Mouse (Mus musculus): ENCODE results near the gene Ctdspl2.

DNA sequence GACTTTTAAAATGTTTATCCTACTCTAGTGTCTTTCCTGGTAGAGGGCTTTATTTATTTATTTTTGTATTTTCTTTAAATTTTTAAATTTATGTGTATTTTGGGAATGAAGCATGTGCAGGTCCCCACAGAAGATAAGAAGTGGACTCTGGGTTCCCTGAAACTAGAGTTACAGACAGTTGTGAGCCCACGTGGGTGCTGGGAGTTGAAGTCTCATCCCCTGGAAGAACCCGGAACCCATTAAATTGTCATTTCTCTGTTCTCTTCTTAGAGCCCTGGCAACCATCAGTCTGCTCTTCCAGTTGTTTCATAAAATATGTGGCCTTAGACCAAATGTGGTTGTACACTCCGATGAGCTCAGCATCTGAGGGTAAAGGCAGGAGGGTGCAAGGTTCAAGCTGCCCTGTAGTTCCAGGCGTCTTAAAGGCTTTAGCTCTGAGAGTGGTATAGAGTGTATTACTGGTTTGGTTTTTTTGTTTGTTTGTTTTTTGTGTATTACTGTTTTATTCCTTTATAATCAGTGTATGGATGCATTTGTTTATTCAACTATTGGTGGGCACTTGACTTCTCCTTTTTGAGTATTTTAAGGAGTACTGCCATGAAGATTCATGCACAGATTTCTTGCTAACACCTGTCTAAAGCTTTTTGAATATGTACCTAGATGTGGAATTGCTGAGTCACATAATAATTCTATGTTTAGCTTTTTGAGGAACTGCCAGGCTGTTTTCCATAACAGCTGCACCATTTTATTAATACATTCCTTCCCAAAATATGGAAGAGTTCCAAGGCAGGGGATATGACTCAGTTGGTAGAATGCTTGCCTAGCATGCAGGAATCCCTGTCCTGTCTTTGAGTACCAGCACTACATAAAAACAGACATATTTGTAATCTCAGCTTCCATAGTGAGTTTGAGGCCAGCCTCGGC is 39.5 kb upstream of the Ctdspl2 start:
- TF ChIP-seq CTCF (IDR thresholded peaks at IDR 0.05; ENCODE audit: low read depth, low read length) (no peak), TAL1 (conservative IDR thresholded peaks at IDR 0.05; ENCODE audit: low read depth, low read length) (no peak), POLR2AphosphoS5 (IDR thresholded peaks at IDR 0.05; ENCODE audit: insufficient replicate concordance, low read depth, low read length) (no peak), GATA1 (IDR thresholded peaks at IDR 0.05; ENCODE audit: borderline replicate concordance, low read length) (no peak)
